Comparison of ENCODE assay signal across 27 mouse cellular contexts in the genomic region with DNA sequence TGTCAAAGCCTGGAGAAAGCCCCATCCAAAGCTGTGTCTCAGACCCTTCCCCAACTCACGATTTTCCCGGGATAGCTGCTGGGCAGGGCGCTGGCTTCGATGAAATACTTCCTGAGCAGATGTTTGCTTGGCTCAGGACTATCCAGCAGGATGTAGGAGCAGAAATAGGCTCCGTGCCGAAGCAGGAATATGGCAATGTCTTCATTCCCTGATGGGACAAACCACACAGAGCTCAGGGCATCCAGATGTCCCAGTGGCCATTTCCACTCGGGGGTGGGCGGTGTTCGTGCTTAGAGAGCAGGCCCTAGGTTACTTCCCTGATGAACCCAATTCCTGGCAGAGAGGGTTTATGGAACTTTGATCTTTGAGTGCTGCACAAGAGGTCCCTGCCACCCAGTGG. TPM values are rescaled to one million over a fixed set of nuclear protein-coding genes. Genes with fewer than 3 reads are reported as not detected.
DNase-seq lines count a peak whose midpoint lies in the region; ATAC-seq and TF ChIP-seq lines count a peak whose summit lies in the region.
"Had no signal": no experiment of that assay in that cellular context is flagged by ENCODE, and none has a peak within 500 bp of the region (broad histone marks: within the 10 kb centered on the region; RNA-seq: fewer than 3 reads in every experiment).

No protein-coding gene starts in this region.

- intact Hi-C loops in gastrocnemius, adult 2 months (cut with DNase I), result no loop called here
- intact Hi-C loops in heart, postnatal 14 days (cut with DNase I), result no loop called here

- no peak overlapping the region for H3K9ac ChIP-seq in liver, embryonic 11.5 days (ENCODE audit: low read depth, low read length)
- H3K9ac ChIP-seq: embryonic facial prominence, embryonic 12.5 days; forebrain, embryonic 15.5 days; heart, embryonic 15.5 days; hindbrain, embryonic 14.5 days; intestine, embryonic 15.5 days had no signal

- H3K4me1 ChIP-seq in liver, embryonic 11.5 days (replicated peaks; ENCODE audit: control insufficient read depth, insufficient read depth, low read length), result no peaks in the 10 kb centered on the region
- H3K4me1 ChIP-seq: embryonic facial prominence, embryonic 12.5 days; forebrain, embryonic 15.5 days; intestine, embryonic 15.5 days had no signal

- H3K27ac ChIP-seq in gastrocnemius, adult 2 months, result peak overlapping the region; percentile 77; the same call in 1 of the 2 replicates
- no peak overlapping the region for H3K27ac ChIP-seq in liver, embryonic 11.5 days (ENCODE audit: low read depth, low read length)
- H3K27ac ChIP-seq: embryonic facial prominence, embryonic 12.5 days; forebrain, embryonic 15.5 days; heart, embryonic 15.5 days; hindbrain, embryonic 14.5 days; intestine, embryonic 15.5 days had no signal

- H3K27me3 ChIP-seq in liver, embryonic 11.5 days (replicated peaks; ENCODE audit: control insufficient read depth, insufficient read depth, low read length), result no peaks in the 10 kb centered on the region
- H3K27me3 ChIP-seq: embryonic facial prominence, embryonic 12.5 days; forebrain, embryonic 15.5 days; heart, embryonic 15.5 days; intestine, embryonic 15.5 days; Patski had no signal

- no peak overlapping the region for H3K4me2 ChIP-seq in liver, embryonic 11.5 days
- H3K4me2 ChIP-seq: embryonic facial prominence, embryonic 12.5 days; forebrain, embryonic 15.5 days; heart, embryonic 15.5 days; hindbrain, embryonic 14.5 days; intestine, embryonic 15.5 days had no signal

- DNase-seq in gastrocnemius, adult 2 months, result peak; percentile 46
- DNase-seq in gastrocnemius, postnatal 10 days, result no peak
- peak; percentile 46 to 71 for DNase-seq in heart, adult 18-20 months
- no peak for DNase-seq in heart, postnatal 14 days
- DNase-seq in liver, embryonic 11.5 days (ENCODE audit: low spot score), result peak; percentile 21
- no peak for DNase-seq in liver
- DNase-seq in kidney, adult 18-20 months, result no peak
- DNase-seq: adrenal gland, postnatal 14 days; B cell, adult 2 months; cerebellum, adult 11-12 months; cerebellum, adult 9-10 months; cerebellum, postnatal 25 days; kidney, adult 2 months had no signal

- no peak for TF ChIP-seq CTCF in gastrocnemius, adult 2 months (IDR thresholded peaks at IDR 0.05)

- WGBS in liver, embryonic 11.5 days, result 84% methylated on average over 9 of the region's 9 CpGs

- ATAC-seq in liver, embryonic 11.5 days (replicated peaks; ENCODE audit: low FRiP score), result no peak
- ATAC-seq: activated CD4-positive, CD25-positive, alpha-beta regulatory T cell, adult 4 months; CD4-positive, CD25-positive, alpha-beta regulatory T cell, adult 4 months; forebrain, embryonic 15.5 days; intestine, embryonic 15.5 days; Patski had no signal

- no peaks in the 10 kb centered on the region for H3K9me3 ChIP-seq in liver, embryonic 11.5 days (ENCODE audit: control insufficient read depth, low read length)
- H3K9me3 ChIP-seq: embryonic facial prominence, embryonic 12.5 days; forebrain, embryonic 15.5 days; heart, embryonic 15.5 days; intestine, embryonic 15.5 days had no signal

- no peak overlapping the region for H3K4me3 ChIP-seq in gastrocnemius, adult 2 months
- no peak overlapping the region for H3K4me3 ChIP-seq in liver, embryonic 11.5 days (ENCODE audit: low read depth, low read length)
- H3K4me3 ChIP-seq: embryonic facial prominence, embryonic 12.5 days; forebrain, embryonic 15.5 days; heart, embryonic 15.5 days; intestine, embryonic 15.5 days had no signal

- no peaks in the 10 kb centered on the region for H3K36me3 ChIP-seq in liver, embryonic 11.5 days (ENCODE audit: control insufficient read depth, insufficient read depth, low read length)
- H3K36me3 ChIP-seq: forebrain, embryonic 15.5 days had no signal

RNA-seq across cellular contexts. Expression of a gene that starts 35.1 kb away (rescaled TPM):
- not detected for total RNA-seq in gastrocnemius, adult 2 months (2021)
- not detected for total RNA-seq in gastrocnemius, postnatal 10 days (2021)
- not detected for total RNA-seq in heart, adult 18-20 months (2021)
- total RNA-seq in heart, postnatal 14 days (2021), result not detected
- not detected in 2 replicates for polyA plus RNA-seq in liver, embryonic 11.5 days (2014; fragmentation: Nextera tagmentation; extraction: Ambion mirVana)
- total RNA-seq: adrenal gland, adult 18-20 months; adrenal gland, postnatal 14 days; hematopoietic stem cell, adult 5-6 weeks; MEL had no signal
- polyA plus RNA-seq: activated CD4-positive, CD25-positive, alpha-beta regulatory T cell, adult 4 months; CD4-positive, CD25-positive, alpha-beta regulatory T cell, adult 4 months; cortical plate, adult 2 months; embryonic facial prominence, embryonic 12.5 days; forebrain, embryonic 11.5 days; forebrain, embryonic 15.5 days; gonadal fat pad, adult 2 months; heart, embryonic 15.5 days; hindbrain, embryonic 14.5 days; intestine, embryonic 15.5 days; kidney, adult 2 months; Patski had no signal

RNA-seq across cellular contexts. Expression of a gene that starts 57.5 kb away (rescaled TPM):
- total RNA-seq in gastrocnemius, adult 2 months (2021), result 1 to 10 TPM; 3.0 to 6.4 TPM
- total RNA-seq in gastrocnemius, postnatal 10 days (2021), result 1 to 10 TPM; 7.7 to 9.2 TPM
- total RNA-seq in heart, adult 18-20 months (2021), result 10 to 100 TPM in 1 of 2 experiments, 1 to 10 TPM in 1; 9.6 to 10.1 TPM
- 10 to 100 TPM in 1 of 2 experiments, 1 to 10 TPM in 1; 9.1 to 10.5 TPM for total RNA-seq in heart, postnatal 14 days (2021)
- 8.9 and 9.3 TPM in 2 replicates for polyA plus RNA-seq in liver, embryonic 11.5 days (2014; fragmentation: Nextera tagmentation; extraction: Ambion mirVana)

Comparison
In these comparisons a context has a peak if more than half of its experiments do, and no peak if none do; other contexts are left out.
1. DNase-seq: peak in gastrocnemius, adult 2 months (single experiment), heart, adult 18-20 months (2 of 2) and liver, embryonic 11.5 days (single experiment); none in gastrocnemius, postnatal 10 days (single experiment), heart, postnatal 14 days (0 of 2), liver (single experiment) and kidney, adult 18-20 months (single experiment).